Mouse (Mus musculus) CD4-positive helper T cell, adult 2 months (primary cell): Measurements from ENCODE around the gene Cygb.
"Not testable (repeated sequence)": the region's sequence is repeated elsewhere in the genome, so short reads cannot be mapped to it uniquely, and the experiment has no call there.

Experiments used
- DNase-seq: peaks from one replicate; pipeline ENCODE4 v3.0.0-alpha.2; 2012; ENCODE audit warnings: low read depth, missing footprints, low spot score

Gene Cygb

GRCm38 (mm10) chr11:116636607-116637006, 17.5 kb downstream of the Cygb start:
- not testable (repeated sequence) for DNase-seq

- DNase-seq, result no peak
Observed at GRCm38 (mm10) chr11:116632962-116633361, 21.2 kb downstream of the Cygb start.

GRCm38 (mm10) chr11:116630171-116630965, 23.7 kb downstream of the Cygb start:
- no peak for DNase-seq

GRCm38 (mm10) chr11:116629472-116629871, 24.6 kb downstream of the Cygb start:
- no peak for DNase-seq

- peak; percentile 84 for DNase-seq
Observed at GRCm38 (mm10) chr11:116628712-116629111, 25.4 kb downstream of the Cygb start.

- DNase-seq, result peak; percentile 59
Observed at GRCm38 (mm10) chr11:116627072-116628020, 26.8 kb downstream of the Cygb start.

- no peak for DNase-seq
Observed at GRCm38 (mm10) chr11:116626299-116627071, 27.6 kb downstream of the Cygb start, which contains the start of gene Rhbdf2. Rhbdf2 (minus strand) TSS chr11:116627019.

- peak; percentile 79 for DNase-seq
Observed at GRCm38 (mm10) chr11:116625081-116626000, 28.8 kb downstream of the Cygb start.

- peak; percentile 93 for DNase-seq
Observed at GRCm38 (mm10) chr11:116624131-116624832, 29.8 kb downstream of the Cygb start.

- peak; percentile 55 for DNase-seq
Observed at GRCm38 (mm10) chr11:116623281-116624124, 30.6 kb downstream of the Cygb start.

GRCm38 (mm10) chr11:116621258-116621704, 32.8 kb downstream of the Cygb start:
- no peak for DNase-seq

GRCm38 (mm10) chr11:116620559-116621253, 33.4 kb downstream of the Cygb start:
- DNase-seq, result no peak

GRCm38 (mm10) chr11:116620073-116620472, 34.0 kb downstream of the Cygb start:
- no peak for DNase-seq

GRCm38 (mm10) chr11:116619561-116619960, 34.6 kb downstream of the Cygb start:
- DNase-seq, result no peak

GRCm38 (mm10) chr11:116619156-116619555, 35.0 kb downstream of the Cygb start:
- no peak for DNase-seq

GRCm38 (mm10) chr11:116618666-116619065, 35.4 kb downstream of the Cygb start:
- peak; percentile 60 for DNase-seq

GRCm38 (mm10) chr11:116617641-116618040, 36.5 kb downstream of the Cygb start:
- DNase-seq, result peak; percentile 50
